Mouse (Mus musculus): Measurements from ENCODE around the gene Filip1. TPM values are rescaled to one million over a fixed set of nuclear protein-coding genes. Genes with fewer than 3 reads are reported as not detected.

Filip1 gene
- polyA plus RNA-seq, 1 experiment, result 1.8 TPM

DNA sequence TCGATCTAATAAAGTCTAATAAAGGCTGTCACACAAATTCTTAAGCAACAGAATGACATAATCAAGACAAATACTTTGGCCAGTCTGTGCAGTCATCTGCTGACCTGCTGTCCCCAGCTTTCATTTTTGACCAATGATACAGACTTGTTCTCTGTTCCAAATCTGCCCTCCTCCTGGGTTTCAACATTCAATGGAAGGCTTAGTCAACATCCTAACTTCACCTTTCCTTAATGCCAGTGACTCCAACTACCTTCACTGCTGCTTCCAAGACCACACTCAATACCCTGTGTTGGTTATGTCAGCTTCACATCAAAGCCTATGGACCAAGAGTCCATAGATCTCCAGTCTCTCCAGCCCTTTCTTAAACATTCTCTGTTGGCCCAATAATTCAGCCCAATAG lies 120.5 kb downstream of the Filip1 start:
- H3K4me3 ChIP-seq (ENCODE audit: insufficient read depth, low read depth, low read length), result no peak overlapping the region
- TF ChIP-seq CTCF (conservative IDR thresholded peaks at IDR 0.05; ENCODE audit: insufficient read depth, insufficient read length, low read depth, low read length), result no peak
- no peak for TF ChIP-seq POLR2A (IDR thresholded peaks at IDR 0.05; ENCODE audit: low read depth, low read length)
- no peaks in the 10 kb centered on the region for H3K36me3 ChIP-seq (ENCODE audit: control insufficient read depth, insufficient read depth, low read length)
- WGBS, result 89% methylated on average over 1 of the region's 1 CpGs
- no peaks in the 10 kb centered on the region for H3K4me1 ChIP-seq (ENCODE audit: control insufficient read depth, insufficient read depth, low read length)
- H3K27ac ChIP-seq (ENCODE audit: insufficient read depth, low read depth, low read length), result no peak overlapping the region
- no peaks in the 10 kb centered on the region for H3K27me3 ChIP-seq (replicated peaks; ENCODE audit: control insufficient read depth, insufficient read depth, low read length)
- DNase-seq, result no peak

DNA sequence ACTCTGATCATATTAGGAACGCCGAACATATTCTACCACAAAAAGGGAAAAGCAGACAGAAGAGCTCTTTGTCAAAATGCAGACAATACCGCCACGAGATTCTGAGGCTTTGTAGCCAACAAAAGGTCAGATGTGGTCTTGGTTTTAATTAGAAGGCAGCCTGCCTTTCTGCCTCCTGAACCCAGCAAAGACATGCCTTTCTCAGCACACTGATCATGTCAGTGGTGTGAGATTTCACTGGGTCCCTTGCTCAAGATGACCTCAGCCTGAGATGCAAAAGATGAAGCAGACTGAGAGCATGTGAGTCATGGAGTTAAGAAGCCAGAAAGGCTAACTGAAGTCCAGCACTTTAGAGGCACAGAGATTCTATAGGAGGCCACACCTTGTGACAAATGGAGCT lies 122.2 kb downstream of the Filip1 start:
- TF ChIP-seq POLR2A (IDR thresholded peaks at IDR 0.05; ENCODE audit: low read depth, low read length) (no peak), CTCF (conservative IDR thresholded peaks at IDR 0.05; ENCODE audit: insufficient read depth, insufficient read length, low read depth, low read length) (no peak)
- H3K27ac ChIP-seq (ENCODE audit: insufficient read depth, low read depth, low read length), result no peak overlapping the region
- no peaks in the 10 kb centered on the region; the same call in 1 of the 2 replicates for H3K27me3 ChIP-seq (replicated peaks; ENCODE audit: control insufficient read depth, insufficient read depth, low read length)
- H3K4me3 ChIP-seq (ENCODE audit: insufficient read depth, low read depth, low read length), result no peak overlapping the region
- no peaks in the 10 kb centered on the region for H3K36me3 ChIP-seq (ENCODE audit: control insufficient read depth, insufficient read depth, low read length)
- no peak for DNase-seq
- H3K4me1 ChIP-seq (ENCODE audit: control insufficient read depth, insufficient read depth, low read length), result no peaks in the 10 kb centered on the region
- WGBS, result 61% methylated on average over 4 of the region's 4 CpGs

DNA sequence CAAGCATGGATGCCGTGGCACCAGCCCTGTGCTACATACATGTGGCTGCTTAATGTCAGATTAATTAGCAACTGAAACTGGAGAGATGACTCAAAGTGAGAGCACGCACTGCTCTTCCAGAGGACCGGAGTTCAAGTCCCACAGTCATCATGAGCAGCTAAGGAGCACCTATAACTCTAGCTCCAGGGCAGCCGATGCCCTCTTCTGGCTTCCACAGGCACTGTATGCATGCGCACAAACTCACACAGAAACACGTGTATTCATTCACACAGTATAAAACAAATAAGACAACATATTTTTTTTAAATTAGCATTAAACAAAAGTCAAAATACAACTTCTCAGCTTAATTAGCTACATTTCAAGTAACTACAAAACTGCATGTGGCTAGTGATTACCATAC lies 123.5 kb downstream of the Filip1 start:
- Histone ChIP-seq H3K4me1 (ENCODE audit: control insufficient read depth, insufficient read depth, low read length) (no peaks in the 10 kb centered on the region), H3K36me3 (ENCODE audit: control insufficient read depth, insufficient read depth, low read length) (no peaks in the 10 kb centered on the region), H3K4me3 (ENCODE audit: insufficient read depth, low read depth, low read length) (no peak overlapping the region), H3K27ac (ENCODE audit: insufficient read depth, low read depth, low read length) (no peak overlapping the region), H3K27me3 (replicated peaks; ENCODE audit: control insufficient read depth, insufficient read depth, low read length) (no peaks in the 10 kb centered on the region; the same call in 1 of the 2 replicates)
- WGBS, result 88% methylated on average over 6 of the region's 6 CpGs
- TF ChIP-seq CTCF (conservative IDR thresholded peaks at IDR 0.05; ENCODE audit: insufficient read depth, insufficient read length, low read depth, low read length) (0 out of 2 replicates have a peak, but pooled peaks have one; percentile 16), POLR2A (IDR thresholded peaks at IDR 0.05; ENCODE audit: low read depth, low read length) (no peak)
- DNase-seq, result no peak

DNA sequence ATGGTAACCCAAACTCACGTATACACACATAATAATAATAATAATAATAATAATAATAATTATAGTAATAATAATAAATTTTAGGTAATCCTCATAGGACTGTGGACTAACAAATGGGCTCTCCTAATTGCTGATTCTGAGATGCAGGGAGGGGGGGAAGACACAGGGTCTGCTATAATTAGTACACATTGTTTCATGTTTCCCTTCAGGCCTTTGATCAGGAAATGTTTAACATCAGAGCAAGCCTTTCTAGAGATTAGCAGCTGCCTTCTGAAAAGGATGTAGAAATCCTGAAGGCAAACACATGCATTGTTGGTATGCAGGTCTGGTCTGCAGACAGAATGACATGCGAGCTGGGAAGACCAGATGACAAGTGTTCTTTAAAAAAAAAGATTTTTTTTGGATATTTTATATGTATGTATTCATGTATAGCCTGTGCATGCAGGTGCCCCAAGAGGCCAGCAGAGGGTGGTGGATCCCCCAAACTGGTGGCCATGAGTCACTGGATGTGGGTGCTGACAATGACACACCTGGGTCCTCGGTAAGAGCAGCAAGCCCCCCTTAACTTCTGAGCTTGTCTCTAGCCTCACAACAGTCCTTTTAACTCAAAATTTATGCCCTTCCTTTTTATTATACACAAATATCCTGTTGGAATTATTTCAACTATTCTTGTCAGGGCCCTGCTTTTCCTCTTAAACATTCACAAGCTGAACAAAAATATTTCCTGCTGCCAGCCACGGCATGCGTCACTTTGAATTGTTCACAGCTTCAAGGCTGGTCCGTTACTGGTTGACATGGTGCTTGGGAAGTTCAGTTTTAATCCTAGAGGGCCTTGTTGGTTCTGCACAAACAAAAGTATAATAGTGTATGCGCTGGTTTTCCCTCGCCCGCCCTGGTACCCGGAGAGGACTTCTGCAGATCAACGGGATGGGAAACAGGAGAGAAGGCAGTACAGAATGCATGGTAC lies 127.1 kb downstream of the Filip1 start:
- H3K27ac ChIP-seq (ENCODE audit: insufficient read depth, low read depth, low read length), result no peak overlapping the region
- WGBS, result 67% methylated on average over 11 of the region's 11 CpGs
- H3K36me3 ChIP-seq (ENCODE audit: control insufficient read depth, insufficient read depth, low read length), result no peaks in the 10 kb centered on the region
- TF ChIP-seq CTCF (conservative IDR thresholded peaks at IDR 0.05; ENCODE audit: insufficient read depth, insufficient read length, low read depth, low read length) (peak; percentile 35; the same call in 1 of the 2 replicates), POLR2A (IDR thresholded peaks at IDR 0.05; ENCODE audit: low read depth, low read length) (no peak)
- no peaks in the 10 kb centered on the region for H3K4me1 ChIP-seq (ENCODE audit: control insufficient read depth, insufficient read depth, low read length)
- peak; percentile 51 for DNase-seq
- H3K27me3 ChIP-seq (replicated peaks; ENCODE audit: control insufficient read depth, insufficient read depth, low read length), result no peaks in the 10 kb centered on the region; the same call in 1 of the 2 replicates
- H3K4me3 ChIP-seq (ENCODE audit: insufficient read depth, low read depth, low read length), result no peak overlapping the region

DNA sequence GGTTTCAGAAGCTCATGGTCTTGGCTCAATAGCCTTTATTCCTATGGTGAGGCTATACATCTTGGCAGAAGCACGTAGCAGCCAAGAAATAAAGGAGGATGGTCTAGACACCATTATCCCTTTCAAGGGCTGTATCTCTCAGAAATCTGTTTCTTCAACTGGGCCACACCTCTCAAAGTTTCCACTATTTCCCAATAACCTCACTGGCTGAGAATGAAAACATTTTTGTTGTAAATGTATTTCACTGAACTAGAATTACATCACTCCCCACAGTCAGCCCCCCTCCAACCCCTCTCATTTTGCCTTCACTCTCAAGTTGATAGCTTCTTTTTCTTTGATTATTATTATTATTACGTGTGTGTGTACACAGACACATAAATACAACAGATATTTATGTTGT lies 129.5 kb downstream of the Filip1 start:
- Histone ChIP-seq H3K4me1 (ENCODE audit: control insufficient read depth, insufficient read depth, low read length) (no peaks in the 10 kb centered on the region), H3K27ac (ENCODE audit: insufficient read depth, low read depth, low read length) (no peak overlapping the region), H3K36me3 (ENCODE audit: control insufficient read depth, insufficient read depth, low read length) (no peaks in the 10 kb centered on the region), H3K4me3 (ENCODE audit: insufficient read depth, low read depth, low read length) (no peak overlapping the region), H3K27me3 (replicated peaks; ENCODE audit: control insufficient read depth, insufficient read depth, low read length) (no peaks in the 10 kb centered on the region; the same call in 1 of the 2 replicates)
- DNase-seq, result no peak
- 93% methylated on average over 2 of the region's 2 CpGs for WGBS
- no peak for TF ChIP-seq POLR2A (IDR thresholded peaks at IDR 0.05; ENCODE audit: low read depth, low read length)
- TF ChIP-seq CTCF (conservative IDR thresholded peaks at IDR 0.05; ENCODE audit: insufficient read depth, insufficient read length, low read depth, low read length), result no peak

DNA sequence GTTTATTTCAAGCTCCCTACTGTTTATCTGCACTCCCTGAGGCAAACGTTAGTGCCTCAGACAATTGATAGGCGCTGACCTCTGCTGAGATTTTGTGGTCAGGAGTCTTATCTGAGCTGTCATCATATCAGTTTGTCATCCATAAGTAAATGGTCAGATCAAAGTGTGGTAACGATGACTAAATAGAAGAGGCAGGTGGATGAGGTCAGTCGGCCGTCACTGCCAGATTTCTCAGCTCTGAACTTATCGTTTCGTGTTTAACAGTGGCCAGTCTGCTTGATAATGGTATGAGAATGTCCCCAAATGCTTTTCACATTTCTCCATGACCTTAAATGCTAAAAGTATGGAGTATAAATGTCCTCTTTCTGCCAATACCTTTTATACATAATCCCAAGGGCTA lies 132.6 kb downstream of the Filip1 start:
- Histone ChIP-seq H3K27me3 (replicated peaks; ENCODE audit: control insufficient read depth, insufficient read depth, low read length) (no peaks in the 10 kb centered on the region), H3K4me1 (ENCODE audit: control insufficient read depth, insufficient read depth, low read length) (no peaks in the 10 kb centered on the region), H3K27ac (ENCODE audit: insufficient read depth, low read depth, low read length) (no peak overlapping the region), H3K36me3 (ENCODE audit: control insufficient read depth, insufficient read depth, low read length) (no peaks in the 10 kb centered on the region), H3K4me3 (ENCODE audit: insufficient read depth, low read depth, low read length) (no peak overlapping the region)
- DNase-seq, result no peak
- TF ChIP-seq CTCF (conservative IDR thresholded peaks at IDR 0.05; ENCODE audit: insufficient read depth, insufficient read length, low read depth, low read length) (no peak), POLR2A (IDR thresholded peaks at IDR 0.05; ENCODE audit: low read depth, low read length) (no peak)
- 77% methylated on average over 7 of the region's 7 CpGs for WGBS

DNA sequence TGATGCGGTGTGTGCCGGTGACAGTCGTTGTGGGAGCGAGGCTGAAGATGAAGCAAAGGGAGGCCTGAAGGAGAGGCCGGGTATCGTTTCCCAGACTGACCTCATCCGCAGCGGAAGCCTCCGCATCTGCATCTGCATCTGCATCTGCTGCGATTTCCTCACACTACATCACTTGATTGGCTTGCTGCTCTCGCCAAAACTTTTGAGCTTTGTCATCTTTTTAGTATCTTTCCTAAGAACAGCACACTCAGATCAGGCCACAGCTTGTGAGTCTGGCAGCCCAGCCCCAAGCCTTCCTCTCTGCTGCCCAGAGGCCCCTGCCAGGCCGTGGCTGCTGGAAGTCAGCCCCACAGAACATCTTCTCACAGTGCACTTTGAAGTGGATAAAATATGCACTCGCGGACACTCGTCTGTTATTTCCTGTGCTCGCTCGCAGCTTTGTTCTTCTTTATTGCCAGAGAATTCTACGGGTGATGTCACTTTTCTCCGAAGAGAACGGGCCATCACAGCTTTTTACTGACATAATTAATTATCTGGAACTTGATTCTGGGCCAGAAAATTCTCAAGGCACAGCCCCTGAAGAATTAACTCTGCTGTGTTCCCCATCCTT lies 137.0 kb downstream of the Filip1 start:
- H3K36me3 ChIP-seq (ENCODE audit: control insufficient read depth, insufficient read depth, low read length), result no peaks in the 10 kb centered on the region
- 0 out of 2 replicates have a peak, but pooled peaks cover 5% of the 10 kb centered on the region for H3K4me1 ChIP-seq (ENCODE audit: control insufficient read depth, insufficient read depth, low read length)
- no peaks in the 10 kb centered on the region for H3K27me3 ChIP-seq (replicated peaks; ENCODE audit: control insufficient read depth, insufficient read depth, low read length)
- 15% methylated on average over 20 of the region's 20 CpGs for WGBS
- no peak overlapping the region for H3K4me3 ChIP-seq (ENCODE audit: insufficient read depth, low read depth, low read length)
- TF ChIP-seq POLR2A (IDR thresholded peaks at IDR 0.05; ENCODE audit: low read depth, low read length) (no peak), CTCF (conservative IDR thresholded peaks at IDR 0.05; ENCODE audit: insufficient read depth, insufficient read length, low read depth, low read length) (no peak)
- DNase-seq, result peak; percentile 33
- H3K27ac ChIP-seq (ENCODE audit: insufficient read depth, low read depth, low read length), result no peak overlapping the region

Measured in kidney, adult 2 months (tissue).